Mouse (Mus musculus): ENCODE results near the gene Mnt. TPM values are rescaled to one million over a fixed set of nuclear protein-coding genes. Genes with fewer than 3 reads are reported as not detected.
A peak's percentile ranks its signal among the peaks of the same experiment; 100 is the strongest.

The Mnt gene
- total RNA-seq, 4 experiments from 2014 or later = 31.4 to 36.4 (median 33.8) TPM

DNA sequence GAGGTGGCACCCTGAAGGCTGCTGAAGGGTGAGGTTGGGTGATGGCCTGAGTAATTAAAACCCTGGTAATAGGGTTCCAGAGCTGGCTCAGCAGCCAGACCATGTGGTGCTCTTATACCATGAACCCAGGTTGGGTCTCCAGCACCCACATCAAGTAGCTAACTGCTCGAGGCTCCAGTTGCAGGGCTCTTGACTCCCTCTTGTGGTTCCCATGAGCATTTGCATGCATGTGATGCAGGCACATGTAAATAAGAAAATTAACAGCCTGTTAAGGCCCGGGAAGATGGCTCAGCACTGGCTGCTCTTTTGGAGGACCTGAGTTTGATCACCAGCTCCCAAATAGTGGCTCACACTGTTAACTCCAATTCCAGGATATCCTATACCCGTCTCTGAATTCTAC lies 15.1 kb downstream of the Mnt start:
- no peak for DNase-seq (ENCODE audit: low spot score in 2 of 2)

DNA sequence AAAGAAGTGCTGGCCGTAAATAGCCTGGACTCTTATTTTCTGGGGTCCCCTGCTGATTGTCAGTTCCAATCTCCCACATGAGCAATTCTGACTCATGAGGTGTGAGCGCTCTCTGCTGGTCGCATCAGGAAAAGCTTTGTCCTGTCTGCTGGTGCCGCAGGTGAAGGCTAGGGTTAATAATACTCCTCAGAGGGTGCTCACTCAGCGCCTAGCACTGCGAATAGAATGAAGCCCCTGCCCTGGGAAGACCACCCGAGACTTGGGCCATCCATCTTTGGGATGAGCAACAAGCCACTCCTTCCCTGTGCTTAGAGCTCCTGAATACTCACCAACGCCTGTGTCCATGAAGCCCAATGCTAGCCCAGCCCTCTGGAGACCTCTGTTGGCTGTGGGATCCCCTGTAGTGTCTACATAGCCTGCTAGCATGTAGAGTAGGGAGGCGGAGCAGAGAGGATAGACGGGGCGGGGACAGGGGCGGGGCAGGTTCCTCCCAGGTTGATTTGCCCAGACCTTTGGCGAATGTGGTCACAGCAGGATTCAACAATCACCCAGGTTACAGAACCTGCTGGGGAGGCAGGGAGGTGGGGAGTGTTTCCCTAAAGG lies 17.3 kb downstream of the Mnt start:
- DNase-seq (ENCODE audit: low spot score in 2 of 2) = peak in 1 of 2 experiments; percentile 75

- DNase-seq (ENCODE audit: low spot score in 2 of 2) = no peak
Measured at GRCm38 (mm10) chr11:74850998-74851661, 20.4 kb downstream of the Mnt start.

DNA sequence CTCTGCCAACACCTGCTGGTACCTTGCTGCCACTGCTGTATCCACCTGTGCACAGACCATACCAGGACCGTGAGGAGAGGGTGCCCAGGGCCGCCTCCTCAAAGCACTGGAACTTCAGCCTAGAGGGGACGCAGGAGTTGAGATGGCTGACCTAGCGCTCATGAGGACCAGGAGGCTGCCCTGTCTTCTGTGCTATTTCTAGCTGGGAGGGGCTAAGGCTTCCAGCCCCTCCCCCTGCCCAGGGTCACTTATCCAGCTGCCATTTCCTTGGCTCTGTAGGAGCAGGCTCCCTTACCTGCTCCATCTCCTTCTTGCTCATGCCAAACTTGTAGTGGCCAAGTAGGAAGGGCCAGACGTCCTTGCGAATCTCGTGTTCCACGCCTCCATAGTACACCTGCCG lies 27.0 kb downstream of the Mnt start:
- DNase-seq (ENCODE audit: low spot score in 2 of 2) = no peak

GRCm38 (mm10) chr11:74862129-74862528 lies 31.4 kb downstream of the Mnt start:
- DNase-seq (ENCODE audit: low spot score in 2 of 2) = no peak

DNA sequence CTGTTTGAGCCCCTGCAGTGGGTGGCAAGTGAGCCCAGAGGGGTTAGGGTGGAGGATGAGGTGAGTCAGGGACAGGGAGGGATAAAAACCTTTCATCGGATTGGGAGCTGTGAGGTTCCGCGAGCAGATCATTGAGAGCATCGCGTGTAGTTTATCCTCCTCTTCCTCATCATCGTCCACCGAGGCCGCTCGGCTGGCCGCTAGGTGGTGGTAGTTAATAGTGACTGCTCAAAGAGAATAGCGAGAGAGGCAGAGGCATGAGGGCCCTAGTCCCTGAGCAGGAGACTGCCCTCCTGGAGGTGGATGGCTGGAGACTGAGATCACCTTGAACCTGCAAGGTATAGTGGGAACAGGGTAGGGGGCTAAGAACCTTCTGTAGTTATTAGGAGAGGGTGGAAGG lies 32.8 kb downstream of the Mnt start:
- DNase-seq (ENCODE audit: low spot score in 2 of 2) = no peak

DNA sequence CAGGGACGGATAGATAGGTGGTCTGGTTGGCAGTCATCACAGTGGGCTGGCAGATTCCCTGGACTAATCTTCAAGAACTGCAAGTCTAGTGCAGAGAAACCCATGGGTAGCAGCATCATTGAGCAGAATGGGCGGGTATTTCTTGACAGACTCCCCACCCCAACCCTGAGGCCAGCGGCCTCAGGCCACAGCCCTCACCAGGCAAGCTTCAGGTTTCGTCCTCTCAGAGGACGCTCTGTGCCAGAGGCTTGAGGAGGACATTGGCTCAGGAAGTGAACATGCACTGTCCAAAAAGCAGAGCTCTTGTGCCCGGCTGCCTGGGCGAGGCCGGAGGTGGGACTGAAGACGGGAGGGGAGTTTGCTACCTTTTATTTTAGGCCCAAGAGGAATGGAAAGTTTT lies 33.7 kb downstream of the Mnt start:
- no peak for DNase-seq (ENCODE audit: low spot score in 2 of 2)

GRCm38 (mm10) chr11:74865252-74865651 lies 34.5 kb downstream of the Mnt start:
- DNase-seq (ENCODE audit: low spot score in 2 of 2) = no peak

- no peak for DNase-seq (ENCODE audit: low spot score in 2 of 2)
Measured at GRCm38 (mm10) chr11:74866640-74867039, 35.9 kb downstream of the Mnt start.

DNA sequence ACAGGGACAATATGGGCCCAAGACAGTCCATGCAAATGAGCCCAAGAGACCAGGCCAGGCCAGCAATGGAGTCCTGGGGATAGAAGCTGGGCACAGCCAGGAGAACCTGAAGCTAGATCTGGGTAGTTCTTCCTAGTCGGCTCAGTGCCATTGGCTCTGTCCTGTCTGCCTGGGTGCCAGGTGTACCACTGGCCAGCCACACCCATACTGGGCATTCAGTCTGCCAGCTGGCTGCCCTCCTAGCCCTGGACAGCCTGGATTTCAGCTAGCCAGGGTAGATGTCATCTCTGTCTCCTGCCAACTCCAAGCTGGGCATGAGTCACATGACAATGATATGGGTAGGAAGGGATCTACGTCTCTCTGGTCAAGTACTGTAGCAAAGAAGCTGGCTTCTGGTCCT lies 36.5 kb downstream of the Mnt start:
- DNase-seq (ENCODE audit: low spot score in 2 of 2) = no peak

DNA sequence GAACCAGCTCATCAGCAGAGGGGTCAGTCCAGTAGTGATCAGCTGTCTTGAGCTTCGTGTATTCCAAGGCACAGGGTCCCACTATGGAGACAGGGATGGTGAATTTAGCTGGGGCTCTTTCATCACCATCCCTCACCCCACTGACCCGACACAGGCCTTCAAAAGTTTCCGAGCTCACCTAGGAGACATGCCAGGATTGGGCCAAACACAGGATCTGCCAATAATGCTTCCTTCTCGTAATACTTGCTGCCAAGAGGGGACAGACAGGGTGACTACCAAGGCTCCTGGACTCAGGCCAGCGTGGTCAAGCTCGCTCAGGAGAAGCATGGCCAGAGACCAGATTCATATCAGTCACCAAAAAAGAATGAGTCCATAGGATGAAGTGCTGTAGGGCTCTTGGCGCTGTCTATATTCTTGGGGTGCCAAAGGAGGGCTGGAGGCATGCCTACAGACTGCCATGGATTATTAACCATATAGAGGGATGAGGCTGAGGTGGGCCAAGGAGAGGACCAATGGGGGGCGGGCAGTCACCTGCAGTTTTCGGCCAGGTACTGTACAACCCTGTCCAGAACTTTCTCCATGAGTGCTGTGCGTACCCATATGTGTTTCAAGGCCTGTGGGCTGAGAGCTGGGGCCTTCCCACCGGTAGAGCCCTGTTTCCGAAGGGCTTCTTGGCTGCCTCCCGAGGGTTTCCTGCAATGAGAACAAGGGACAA lies 37.5 kb downstream of the Mnt start:
- DNase-seq (ENCODE audit: low spot score in 2 of 2) = no peak

- DNase-seq (ENCODE audit: low spot score in 2 of 2) = no peak
Measured at GRCm38 (mm10) chr11:74869603-74870002, 38.9 kb downstream of the Mnt start.

DNA sequence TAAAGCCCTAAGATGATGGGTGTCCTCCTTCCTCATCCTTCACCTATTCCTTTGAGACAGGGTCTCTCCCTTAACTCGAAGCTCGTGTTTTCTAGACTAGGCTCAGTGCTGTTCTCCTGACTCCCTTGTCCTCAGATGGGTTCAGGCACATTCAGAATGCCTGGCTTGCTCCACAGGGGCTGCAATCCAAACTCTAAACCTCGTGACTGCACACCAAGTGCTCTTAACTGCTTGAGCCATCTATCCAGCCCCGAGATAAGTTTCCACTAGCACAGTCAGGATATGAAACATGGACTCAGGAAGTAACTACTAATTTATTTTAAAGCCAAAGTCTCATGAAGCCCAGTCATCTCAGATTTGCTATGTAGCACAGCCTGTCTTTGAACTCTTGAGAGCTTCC lies 39.8 kb downstream of the Mnt start:
- no peak for DNase-seq (ENCODE audit: low spot score in 2 of 2)

DNA sequence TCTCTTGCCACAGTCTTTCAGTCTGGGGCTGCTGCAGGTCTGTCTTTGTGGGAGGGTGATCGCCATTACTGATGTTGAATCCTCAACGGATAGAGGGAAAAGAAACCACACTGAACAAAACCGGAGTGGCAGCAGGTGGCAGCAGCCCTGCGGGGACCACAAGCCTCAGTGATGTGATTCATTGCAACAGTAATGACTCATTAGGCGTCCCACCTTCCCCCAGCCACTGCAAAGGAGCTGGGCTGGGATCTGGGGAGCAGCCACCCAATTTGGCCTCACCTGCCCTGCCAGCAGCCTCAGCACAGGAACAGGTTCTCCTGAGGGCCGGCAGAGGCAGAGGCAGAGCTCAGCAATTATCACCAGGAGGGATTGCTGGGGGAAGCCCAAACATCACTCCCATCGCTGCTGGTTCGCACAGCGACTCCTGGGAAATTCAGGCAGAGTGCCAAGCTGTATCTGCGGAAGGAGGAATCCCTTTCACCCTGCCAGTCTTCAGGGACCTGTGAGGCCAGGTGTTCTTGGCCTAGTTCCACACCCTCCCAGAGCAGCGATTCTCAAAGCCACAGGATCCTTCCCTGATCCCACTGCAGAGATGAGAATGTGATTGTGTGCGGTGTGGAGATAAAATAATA lies 40.4 kb downstream of the Mnt start:
- peak; percentile 36 to 68 for DNase-seq (ENCODE audit: low spot score in 2 of 2)

DNA sequence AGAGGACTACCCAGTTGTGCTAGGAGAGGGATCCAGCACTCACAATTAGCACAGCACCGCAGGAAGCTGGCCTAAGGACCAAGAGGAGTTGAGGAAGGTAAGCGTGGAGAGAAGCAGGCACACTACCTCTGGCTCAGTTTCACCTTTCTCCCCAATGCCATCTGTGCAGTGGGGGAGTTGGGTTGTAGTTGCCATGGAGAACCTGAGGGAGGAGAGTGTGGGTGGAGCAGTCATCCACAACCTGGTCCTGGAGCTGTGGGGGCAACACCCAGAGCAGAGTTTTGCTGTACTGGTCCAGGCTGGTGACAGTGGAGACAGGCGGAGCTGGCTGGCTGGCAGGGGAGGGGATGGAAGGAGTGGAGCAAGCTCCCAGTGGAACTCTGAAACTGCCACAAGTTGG lies 43.9 kb downstream of the Mnt start:
- DNase-seq (ENCODE audit: low spot score in 2 of 2) = peak in 1 of 2 experiments; percentile 74

DNA sequence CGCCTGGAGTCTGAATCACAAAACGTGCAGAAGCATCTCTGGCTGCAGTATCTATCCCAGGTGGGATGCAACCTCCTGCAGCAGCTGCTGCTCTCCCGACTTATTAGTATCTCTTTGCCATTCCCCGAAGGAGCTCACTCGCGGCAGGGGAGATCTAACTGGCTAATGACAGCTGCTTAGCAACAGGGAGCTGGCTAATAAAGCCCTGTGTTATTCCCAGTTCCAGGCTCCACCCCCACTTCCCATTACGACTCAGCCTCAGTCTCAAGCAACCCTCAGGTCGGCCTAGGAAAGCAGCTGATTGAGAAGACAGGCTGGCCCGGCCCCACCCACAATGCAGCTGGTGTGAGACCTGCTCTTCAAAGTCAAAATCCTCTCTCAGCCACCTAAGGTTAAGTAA lies 46.1 kb downstream of the Mnt start:
- DNase-seq (ENCODE audit: low spot score in 2 of 2) = peak; percentile 54 to 76

- no peak for DNase-seq (ENCODE audit: low spot score in 2 of 2)
Measured at GRCm38 (mm10) chr11:74880999-74881398, 50.3 kb downstream of the Mnt start.

DNA sequence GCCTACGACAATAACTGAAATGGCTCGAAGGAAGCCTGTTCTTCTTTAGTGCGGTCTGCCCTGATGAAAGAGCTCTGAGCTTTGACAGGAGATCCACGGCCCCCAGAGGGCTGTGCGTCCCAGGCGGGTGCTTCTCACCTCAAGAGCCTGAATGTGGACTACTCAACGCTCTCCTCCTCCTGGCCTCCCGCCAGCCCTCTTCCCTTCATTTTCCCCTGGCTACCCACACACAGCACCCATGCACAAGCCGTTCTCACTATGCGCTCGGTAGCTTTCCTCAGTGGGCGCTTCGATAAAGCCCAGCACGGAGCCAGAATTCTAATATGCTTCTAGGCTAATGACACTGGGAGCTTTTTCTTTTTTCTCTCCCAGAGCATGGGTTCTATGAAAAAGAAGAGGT lies 51.3 kb downstream of the Mnt start:
- DNase-seq (ENCODE audit: low spot score in 2 of 2) = peak in 1 of 2 experiments; percentile 34

DNA sequence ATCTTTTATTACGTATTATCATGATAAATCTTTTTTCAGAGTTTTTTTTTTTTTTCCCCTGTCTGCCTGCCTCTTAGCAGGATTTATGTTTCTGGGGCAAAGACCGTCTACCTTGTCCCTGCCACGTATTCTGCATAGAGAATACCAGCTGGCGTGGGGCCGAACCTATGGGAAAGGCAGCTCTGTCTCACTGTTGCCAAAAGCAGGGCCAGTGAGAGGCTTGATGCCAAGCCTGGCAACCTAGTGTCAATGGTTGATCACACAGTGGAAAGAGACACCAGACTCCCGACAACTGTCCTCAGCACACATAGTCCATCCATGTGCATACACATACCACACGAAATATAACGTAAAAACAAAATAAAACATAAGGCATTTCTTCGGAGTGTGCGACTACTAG lies 52.4 kb downstream of the Mnt start:
- DNase-seq (ENCODE audit: low spot score in 2 of 2) = no peak

- no peak for DNase-seq (ENCODE audit: low spot score in 2 of 2)
Measured at GRCm38 (mm10) chr11:74894619-74895018, 63.9 kb downstream of the Mnt start.

Data from left cerebral cortex, adult 8-10 months (tissue).